Mouse (Mus musculus) MEL (cell line): ENCODE data around the gene Macf1. TPM values are rescaled to one million over a fixed set of nuclear protein-coding genes. Genes with fewer than 3 reads are reported as not detected.

Experiments
- DNase-seq: peaks from one replicate; pipeline ENCODE4 v3.0.0; 2011; ENCODE audit warnings: low read depth, low spot score
- H3K27ac ChIP-seq: 2 replicates; pipeline ENCODE4 v1.5.1; 2012; ENCODE audit warnings: low read depth, mild to moderate bottlenecking, control low read depth, low read length, moderate library complexity; ENCODE audit not compliant: control insufficient read depth
- H3K27me3 ChIP-seq, 2 experiments: fragments of 150-350 bp in 1 of 2; sonication (generic) in 1 of 2; 2 replicates each; pipeline ENCODE4 v1.6.1; 2012; ENCODE audit warnings: low read length in 2 of 2, mild to moderate bottlenecking in 2 of 2, improper control_type of control experiment in 1 of 2, moderate library complexity in 1 of 2; ENCODE audit not compliant: insufficient read depth in 2 of 2, control insufficient read depth in 1 of 2
- H3K36me3 ChIP-seq, 2 experiments: 2 replicates each; pipeline ENCODE4 v1.6.1; 2012 to 2014; ENCODE audit warnings: low read length in 2 of 2, improper control_type of control experiment in 1 of 2, inconsistent platforms in 1 of 2, mild to moderate bottlenecking in 1 of 2; ENCODE audit not compliant: insufficient read depth in 2 of 2, control insufficient read depth in 1 of 2
- H3K4me1 ChIP-seq, 2 experiments: fragments of 150-350 bp in 1 of 2; sonication (generic) in 1 of 2; 2 replicates each; pipeline ENCODE4 v1.6.1; 2012; ENCODE audit warnings: low read length in 2 of 2, improper control_type of control experiment in 1 of 2, mild to moderate bottlenecking in 1 of 2; ENCODE audit not compliant: insufficient read depth in 2 of 2, control insufficient read depth in 1 of 2
- H3K4me3 ChIP-seq, 2 experiments: fragments of 150-350 bp in 1 of 2; sonication (generic) in 1 of 2; 2 replicates each; pipeline ENCODE4 v1.5.1; 2012; ENCODE audit warnings: low read depth in 2 of 2, low read length in 2 of 2, mild to moderate bottlenecking in 2 of 2, moderate library complexity in 2 of 2, control low read depth in 1 of 2, improper control_type of control experiment in 1 of 2; ENCODE audit not compliant: control insufficient read depth in 1 of 2, insufficient read depth in 1 of 2
- H3K79me2 ChIP-seq: 2 replicates; pipeline ENCODE4 v1.6.1; 2012; ENCODE audit warnings: mild to moderate bottlenecking, low read length, moderate library complexity; ENCODE audit not compliant: control insufficient read depth, poor library complexity, insufficient read depth
- H3K9ac ChIP-seq: 2 replicates; pipeline ENCODE4 v1.6.1; 2012; ENCODE audit warnings: low read depth, mild to moderate bottlenecking, control low read depth, low read length, moderate library complexity; ENCODE audit not compliant: control insufficient read depth, poor library complexity, severe bottlenecking
- H3K9me3 ChIP-seq: fragments of 150-350 bp; sonication (generic); replicated peaks from 2 replicates; pipeline ENCODE4 v1.6.1; 2012; ENCODE audit warnings: mild to moderate bottlenecking, low read length, improper control_type of control experiment, moderate library complexity; ENCODE audit not compliant: insufficient read depth
- CHD2 ChIP-seq: IDR thresholded peaks from 2 replicates; pipeline ENCODE4 v1.6.1; 2011; ENCODE audit warnings: low read length, improper control_type of control experiment
- CTCF ChIP-seq, 3 experiments: IDR thresholded peaks in 2 of 3; conservative IDR thresholded peaks in 1 of 3; 2 replicates each; pipeline ENCODE4 v1.5.1; 2011 to 2012; ENCODE audit warnings: low read length in 3 of 3, low read depth in 2 of 3, mild to moderate bottlenecking in 2 of 3, improper control_type of control experiment in 1 of 3, inconsistent platforms in 1 of 3, mixed read lengths in 1 of 3, moderate library complexity in 1 of 3; ENCODE audit not compliant: control insufficient read depth in 1 of 3, insufficient read depth in 1 of 3, poor library complexity in 1 of 3, severe bottlenecking in 1 of 3
- E2F4 ChIP-seq: IDR thresholded peaks from 2 replicates; pipeline ENCODE4 v1.6.1; 2011; ENCODE audit warnings: low read depth, low read length, improper control_type of control experiment, borderline replicate concordance
- ELF1 ChIP-seq: IDR thresholded peaks from 2 replicates; pipeline ENCODE4 v1.6.1; 2014; ENCODE audit warnings: low read depth, mild to moderate bottlenecking, inconsistent platforms, low read length, improper control_type of control experiment, moderate library complexity
- EP300 ChIP-seq, 2 experiments: IDR thresholded peaks; 2 replicates each; pipeline ENCODE4 v1.6.1; 2011; ENCODE audit warnings: improper control_type of control experiment in 2 of 2, low read length in 2 of 2, low read depth in 1 of 2, mild to moderate bottlenecking in 1 of 2
- GABPA ChIP-seq: IDR thresholded peaks from 2 replicates; pipeline ENCODE4 v1.6.1; 2012; ENCODE audit warnings: low read depth, mild to moderate bottlenecking, inconsistent platforms, low read length, improper control_type of control experiment, moderate library complexity
- GATA1 ChIP-seq: IDR thresholded peaks from 2 replicates; pipeline ENCODE4 v1.6.1; 2011; ENCODE audit warnings: low read depth, low read length, improper control_type of control experiment
- JUND ChIP-seq: IDR thresholded peaks from 2 replicates; pipeline ENCODE4 v1.6.1; 2011; ENCODE audit warnings: low read depth, mild to moderate bottlenecking, improper control_type of control experiment, low read length
- KAT2A ChIP-seq: conservative IDR thresholded peaks from 2 replicates; pipeline ENCODE4 v1.6.1; 2012; ENCODE audit warnings: low read depth, low read length, improper control_type of control experiment, inconsistent platforms
- MEF2A ChIP-seq: IDR thresholded peaks from 2 replicates; pipeline ENCODE4 v1.6.1; 2014; ENCODE audit warnings: low read depth, mild to moderate bottlenecking, inconsistent platforms, low read length, improper control_type of control experiment; ENCODE audit not compliant: poor library complexity, insufficient replicate concordance, severe bottlenecking; ENCODE audit errors: extremely low read depth
- POLR2AphosphoS5 ChIP-seq: IDR thresholded peaks from 2 replicates; pipeline ENCODE4 v1.6.1; 2012; ENCODE audit warnings: low read depth, borderline replicate concordance, mild to moderate bottlenecking, inconsistent platforms, low read length, moderate library complexity, mixed read lengths
- SIN3A ChIP-seq: IDR thresholded peaks from 2 replicates; pipeline ENCODE4 v1.6.1; 2012; ENCODE audit warnings: low read length, improper control_type of control experiment, inconsistent platforms
- TCF12 ChIP-seq: IDR thresholded peaks from 2 replicates; pipeline ENCODE4 v1.6.1; 2014; ENCODE audit warnings: low read depth, mild to moderate bottlenecking, inconsistent platforms, low read length, improper control_type of control experiment, moderate library complexity
- USF1 ChIP-seq: IDR thresholded peaks from 2 replicates; pipeline ENCODE4 v1.6.1; 2014; ENCODE audit warnings: low read depth, mild to moderate bottlenecking, inconsistent platforms, low read length, improper control_type of control experiment, moderate library complexity
- USF2 ChIP-seq, 2 experiments: IDR thresholded peaks; 2 replicates each; pipeline ENCODE4 v1.6.1; 2011 to 2012; ENCODE audit warnings: improper control_type of control experiment in 2 of 2, low read length in 2 of 2, borderline replicate concordance in 1 of 2, inconsistent platforms in 1 of 2, low read depth in 1 of 2, mild to moderate bottlenecking in 1 of 2; ENCODE audit not compliant: insufficient read depth in 1 of 2
- ZKSCAN1 ChIP-seq: IDR thresholded peaks from 2 replicates; pipeline ENCODE4 v1.6.1; 2012; ENCODE audit warnings: low read depth, mild to moderate bottlenecking, inconsistent platforms, low read length, improper control_type of control experiment, moderate library complexity
- polyA plus RNA-seq, 2 experiments: library from polyadenylated mRNA; stranded (reverse) in 1 of 2; unstranded in 1 of 2; fragments of >175 nt in 1 of 2; fragments of >200 nt in 1 of 2; gene quantifications; 2 replicates each; pipeline versions ENCODE4 v1.2.1 to v1.2.4; 2012; ENCODE audit warnings: low replicate concordance in 2 of 2, low read depth in 1 of 2; ENCODE audit not compliant: insufficient read length in 2 of 2, insufficient read depth in 1 of 2, missing spikeins in 1 of 2
- total RNA-seq: library from RNA; depleted of rRNA; stranded (reverse); fragments of 300-350 nt; gene quantifications from 2 replicates; pipeline ENCODE4 v1.2.3, GENCODE M21; 2012

Macf1 gene
- total and polyA plus RNA-seq, 3 experiments, result 18.5 to 71.4 (median 60.8) TPM

- Histone ChIP-seq H3K27me3 (no peaks in the 10 kb centered on the region), H3K27ac (no peak overlapping the region), H3K4me3 (no peak overlapping the region)
- TF ChIP-seq USF1, result no peak
- no peak for TF ChIP-seq SIN3A
- TF ChIP-seq GATA1, result no peak
- TF ChIP-seq ELF1, result no peak
- TF ChIP-seq MEF2A, result no peak
- TF ChIP-seq JUND, result no peak
- TF ChIP-seq ZKSCAN1, result no peak
- no peak for TF ChIP-seq E2F4
- TF ChIP-seq CTCF (IDR thresholded peaks at IDR 0.05 in 2 of 3, conservative IDR thresholded peaks at IDR 0.05 in 1 of 3; ENCODE audit: control insufficient read depth in 1 of 3, insufficient read depth in 1 of 3, low read depth in 2 of 3, low read length in 3 of 3, poor library complexity in 1 of 3, severe bottlenecking in 1 of 3), result no peak
- TF ChIP-seq KAT2A, result no peak
- TF ChIP-seq, all 39 proteins: peak for 0
- Histone ChIP-seq H3K9me3 (no peaks in the 10 kb centered on the region), H3K79me2 (no peaks in the 10 kb centered on the region), H3K9ac (no peak overlapping the region), H3K4me1 (peaks cover 11 to 19% of the 10 kb centered on the region in 2 experiments), H3K36me3 (peaks cover 0 to 15% of the 10 kb centered on the region in 2 experiments; a peak in 2 of 4 replicates)
- DNase-seq, result no peak
Measured at GRCm38 (mm10) chr4:123560896-123561295, 123.3 kb downstream of the Macf1 start.

GRCm38 (mm10) chr4:123558496-123558895 is 125.7 kb downstream of the Macf1 start:
- Histone ChIP-seq H3K36me3 (peaks cover 0 to 15% of the 10 kb centered on the region in 2 experiments; a peak in 2 of 4 replicates), H3K4me1 (peaks cover 6 to 9% of the 10 kb centered on the region in 2 experiments; a peak in 3 of 4 replicates), H3K79me2 (no peaks in the 10 kb centered on the region)
- no peak for TF ChIP-seq CHD2
- no peak for TF ChIP-seq EP300 (IDR thresholded peaks at IDR 0.05; ENCODE audit: low read depth in 1 of 2, low read length in 2 of 2)
- no peak for TF ChIP-seq CTCF (IDR thresholded peaks at IDR 0.05 in 2 of 3, conservative IDR thresholded peaks at IDR 0.05 in 1 of 3; ENCODE audit: control insufficient read depth in 1 of 3, insufficient read depth in 1 of 3, low read depth in 2 of 3, low read length in 3 of 3, poor library complexity in 1 of 3, severe bottlenecking in 1 of 3)
- no peak for TF ChIP-seq USF2 (IDR thresholded peaks at IDR 0.05; ENCODE audit: borderline replicate concordance in 1 of 2, insufficient read depth in 1 of 2, low read depth in 1 of 2, low read length in 2 of 2)
- TF ChIP-seq POLR2AphosphoS5, result no peak
- TF ChIP-seq TCF12, result no peak
- no peak for TF ChIP-seq GABPA
- TF ChIP-seq, all 39 proteins: peak for 0
- Histone ChIP-seq H3K4me3 (no peak overlapping the region), H3K9me3 (no peaks in the 10 kb centered on the region), H3K27ac (no peak overlapping the region), H3K9ac (no peak overlapping the region), H3K27me3 (no peaks in the 10 kb centered on the region)
- no peak for DNase-seq
